8 mouse cellular contexts compared by ENCODE assay signal in the genomic region with DNA sequence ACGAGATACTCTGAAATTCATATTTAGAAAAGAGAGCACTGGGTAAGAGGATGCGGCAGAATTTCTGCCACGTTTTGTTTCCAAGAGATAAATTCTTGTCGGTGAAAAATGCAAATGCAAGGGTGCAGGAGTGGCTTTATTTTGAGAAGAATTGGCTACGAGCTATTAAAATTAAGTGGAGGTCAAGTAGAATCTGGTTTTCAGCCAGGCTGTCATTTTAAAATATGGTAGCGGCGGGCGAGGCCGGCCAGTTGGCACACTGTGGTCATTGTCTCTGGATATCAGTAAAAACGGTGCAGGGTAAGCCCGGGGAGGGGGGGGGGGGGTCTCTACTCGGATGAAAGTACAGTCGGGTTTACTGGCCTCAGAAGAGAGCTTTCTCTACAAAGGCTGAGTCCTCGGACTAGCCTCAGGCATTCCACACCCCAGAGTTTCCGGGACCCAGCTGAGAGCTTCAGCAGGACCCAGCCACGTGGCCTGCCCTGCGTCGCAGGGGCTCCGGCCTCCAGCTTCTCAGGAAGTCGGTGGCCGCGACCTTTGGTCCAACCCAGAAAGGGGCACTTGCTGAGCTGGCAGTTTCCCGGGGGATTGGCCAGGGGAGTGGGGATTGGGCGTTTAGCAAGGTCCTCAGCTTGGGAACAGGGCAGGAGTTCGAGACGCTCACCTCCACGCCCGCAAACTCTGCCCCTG. TPM values are rescaled to one million over a fixed set of nuclear protein-coding genes. Genes with fewer than 3 reads are reported as not detected.
DNase-seq lines count a peak whose midpoint lies in the region; ATAC-seq and TF ChIP-seq lines count a peak whose summit lies in the region.

No protein-coding gene starts in this region.

- H3K27ac ChIP-seq in kidney, embryonic 16.5 days (ENCODE audit: low read length): no peak overlapping the region
- no peak overlapping the region for H3K27ac ChIP-seq in kidney, adult 2 months (ENCODE audit: insufficient read depth, low read depth, low read length)
- H3K27ac ChIP-seq in brown adipose tissue, adult 24 weeks (replicated peaks; ENCODE audit: low read depth, low read length): no peak overlapping the region
- no peak overlapping the region for H3K27ac ChIP-seq in heart, postnatal 0 days (ENCODE audit: low read depth)

- no peaks in the 10 kb centered on the region for H3K36me3 ChIP-seq in kidney, embryonic 16.5 days (ENCODE audit: insufficient read depth, low read length)
- H3K36me3 ChIP-seq in kidney, adult 2 months (ENCODE audit: control insufficient read depth, insufficient read depth, low read length): no peaks in the 10 kb centered on the region
- no peaks in the 10 kb centered on the region for H3K36me3 ChIP-seq in heart, postnatal 0 days (replicated peaks; ENCODE audit: control insufficient read depth, insufficient read depth, low read length)

- H3K9me3 ChIP-seq in kidney, embryonic 16.5 days (ENCODE audit: low read length): no peaks in the 10 kb centered on the region
- H3K9me3 ChIP-seq in heart, postnatal 0 days (replicated peaks; ENCODE audit: control insufficient read depth, low read length): no peaks in the 10 kb centered on the region

- peak overlapping the region; percentile 11 for H3K4me3 ChIP-seq in kidney, embryonic 16.5 days (ENCODE audit: low read length)
- H3K4me3 ChIP-seq in kidney, adult 2 months (ENCODE audit: insufficient read depth, low read depth, low read length): no peak overlapping the region
- H3K4me3 ChIP-seq in brown adipose tissue, adult 24 weeks (ENCODE audit: insufficient read depth, low read depth, low read length): peak overlapping the region; percentile 23; the same call in 1 of the 2 replicates
- peak overlapping the region; percentile 15; the same call in 1 of the 2 replicates for H3K4me3 ChIP-seq in heart, postnatal 0 days (ENCODE audit: low read depth, low read length)

- peaks cover 9% of the 10 kb centered on the region; the same call in 1 of the 2 replicates for H3K4me1 ChIP-seq in kidney, embryonic 16.5 days (ENCODE audit: insufficient read depth, low read length)
- H3K4me1 ChIP-seq in kidney, adult 2 months (ENCODE audit: control insufficient read depth, insufficient read depth, low read length): no peaks in the 10 kb centered on the region
- H3K4me1 ChIP-seq in brown adipose tissue, adult 24 weeks (ENCODE audit: control insufficient read depth, insufficient read depth, insufficient read length, low read length): peaks cover 5% of the 10 kb centered on the region; the same call in 1 of the 2 replicates
- H3K4me1 ChIP-seq in heart, postnatal 0 days (ENCODE audit: control insufficient read depth, insufficient read depth): 0 out of 2 replicates have a peak, but pooled peaks cover 8% of the 10 kb centered on the region

- no peak for TF ChIP-seq POLR2A in kidney, adult 2 months (IDR thresholded peaks at IDR 0.05; ENCODE audit: low read depth, low read length)

- no peak for TF ChIP-seq EP300 in heart, postnatal 0 days (IDR thresholded peaks at IDR 0.05; ENCODE audit: low read depth)

- 3% methylated on average over 28 of the region's 28 CpGs for WGBS in kidney, embryonic 16.5 days
- WGBS in kidney, adult 2 months: 4% methylated on average over 28 of the region's 28 CpGs
- 5% methylated on average over 26 of the region's 28 CpGs for WGBS in heart, postnatal 0 days

- TF ChIP-seq CTCF in kidney, adult 2 months (conservative IDR thresholded peaks at IDR 0.05; ENCODE audit: insufficient read depth, insufficient read length, low read depth, low read length): no peak
- TF ChIP-seq CTCF in heart, postnatal 0 days (IDR thresholded peaks at IDR 0.05; ENCODE audit: low read depth): no peak

- H3K27me3 ChIP-seq in kidney, embryonic 16.5 days (ENCODE audit: insufficient read depth, low read length): peaks cover 70% of the 10 kb centered on the region
- H3K27me3 ChIP-seq in kidney, adult 2 months (replicated peaks; ENCODE audit: control insufficient read depth, insufficient read depth, low read length): peaks cover 9% of the 10 kb centered on the region
- peaks cover 73% of the 10 kb centered on the region for H3K27me3 ChIP-seq in heart, postnatal 0 days (ENCODE audit: control insufficient read depth, insufficient read depth, low read length)

- H3K4me2 ChIP-seq in kidney, embryonic 16.5 days (replicated peaks; ENCODE audit: low read depth, low read length): peak overlapping the region; percentile 68; the same call in 1 of the 2 replicates
- peak overlapping the region; percentile 16 for H3K4me2 ChIP-seq in heart, postnatal 0 days (ENCODE audit: low read depth, low read length)

- no peak overlapping the region for H3K9ac ChIP-seq in kidney, embryonic 16.5 days (replicated peaks; ENCODE audit: low read length)
- H3K9ac ChIP-seq in heart, postnatal 0 days (replicated peaks; ENCODE audit: low read depth, low read length): no peak overlapping the region

- no peak for DNase-seq in kidney, adult 2 months
- no peak for DNase-seq in heart, postnatal 0 days (ENCODE audit: low spot score)
- peak; percentile 83 for DNase-seq in neural tube, embryonic 10.5 days (ENCODE audit: extremely low spot score, low spot score)
- no peak for DNase-seq in spleen, postnatal 14 days (ENCODE audit: low spot score in 2 of 2)
- no peak for DNase-seq in left cerebral cortex, adult 8-10 months (ENCODE audit: low spot score in 2 of 2)
- DNase-seq in cerebellum, adult 18-20 months: no peak

- no peak for ATAC-seq in kidney, embryonic 16.5 days (ENCODE audit: low FRiP score, low TSS enrichment)
- ATAC-seq in heart, postnatal 0 days (ENCODE audit: insufficient read depth, low read depth): no peak

RNA-seq across cellular contexts. Expression of a gene that starts 1.7 kb away (rescaled TPM):
- polyA plus RNA-seq in kidney, embryonic 16.5 days (2015; fragmentation: Nextera tagmentation; extraction: Ambion mirVana): 1.4 and 1.8 TPM in 2 replicates
- 2.0 and 3.0 TPM in 2 replicates for polyA plus RNA-seq in kidney, adult 2 months (2012; rRNA removed)
- 20.2 and 23.3 TPM in 2 replicates for polyA plus RNA-seq in brown adipose tissue, adult 24 weeks (2012; ENCODE audit: insufficient read depth, insufficient read length, missing spikeins)
- 0.34 and 2.2 TPM in 2 replicates for total RNA-seq in heart, postnatal 0 days (2014; rRNA removed; ENCODE audit: low replicate concordance)
- polyA plus RNA-seq in heart, postnatal 0 days (2015; fragmentation: Nextera tagmentation; extraction: Ambion mirVana): 1.4 and 1.8 TPM in 2 replicates
- 1 to 10 TPM in 1 of 4 experiments, under 1 TPM in 3; 0.74 to 1.1 (median 0.84) TPM for total RNA-seq in left cerebral cortex, adult 8-10 months (2022)

RNA-seq across cellular contexts. Expression of a gene that starts 27.5 kb away (rescaled TPM):
- polyA plus RNA-seq in kidney, embryonic 16.5 days (2015; fragmentation: Nextera tagmentation; extraction: Ambion mirVana): not detected in 2 replicates
- not detected in 2 replicates for polyA plus RNA-seq in kidney, adult 2 months (2012; rRNA removed)
- not detected in 2 replicates for polyA plus RNA-seq in brown adipose tissue, adult 24 weeks (2012; ENCODE audit: insufficient read depth, insufficient read length, missing spikeins)
- not detected in 2 replicates for total RNA-seq in heart, postnatal 0 days (2014; rRNA removed; ENCODE audit: low replicate concordance)
- not detected in 2 replicates for polyA plus RNA-seq in heart, postnatal 0 days (2015; fragmentation: Nextera tagmentation; extraction: Ambion mirVana)
- not detected for total RNA-seq in left cerebral cortex, adult 8-10 months (2022)
